Mouse (Mus musculus) small intestine, adult 2 months (tissue): ENCODE measurements around the gene Pip4k2a.

ENCODE experiments used
- CTCF ChIP-seq: fragments of 200-500 bp; IDR thresholded peaks from 2 replicates; pipeline ENCODE4 v1.5.1; 2012; ENCODE audit warnings: low read depth, mild to moderate bottlenecking, control low read depth, inconsistent platforms, low read length, moderate library complexity, mixed read lengths; ENCODE audit not compliant: insufficient replicate concordance, insufficient read length; ENCODE audit errors: extremely low read depth
- POLR2A ChIP-seq: fragments of 200-500 bp; IDR thresholded peaks from 2 replicates; pipeline ENCODE4 v1.6.1; 2012; ENCODE audit warnings: low read depth, mild to moderate bottlenecking, control low read depth, inconsistent platforms, low read length, moderate library complexity

DNA sequence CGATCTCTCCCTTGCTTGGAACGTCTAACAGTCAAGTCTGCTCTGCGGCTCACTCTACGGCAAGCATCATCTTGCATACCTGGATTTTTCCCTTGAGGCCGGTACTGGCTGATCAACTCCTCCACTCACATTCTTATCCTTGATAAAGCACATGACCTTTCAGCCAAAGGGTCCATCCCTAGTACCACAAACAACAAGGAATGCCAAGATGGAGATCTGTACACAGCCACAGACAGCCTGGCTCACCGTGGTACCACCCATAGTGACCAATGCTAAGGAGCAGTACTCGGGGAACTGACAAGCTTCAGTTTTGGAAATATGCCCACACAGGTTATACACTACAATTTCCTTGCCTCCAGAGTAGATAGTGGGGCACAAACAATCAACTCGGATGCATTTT is 123.9 kb downstream of the Pip4k2a start:
- TF ChIP-seq CTCF (no peak), POLR2A (no peak)
